ENCODE assay signal across 8 mouse cellular contexts in the genomic region with DNA sequence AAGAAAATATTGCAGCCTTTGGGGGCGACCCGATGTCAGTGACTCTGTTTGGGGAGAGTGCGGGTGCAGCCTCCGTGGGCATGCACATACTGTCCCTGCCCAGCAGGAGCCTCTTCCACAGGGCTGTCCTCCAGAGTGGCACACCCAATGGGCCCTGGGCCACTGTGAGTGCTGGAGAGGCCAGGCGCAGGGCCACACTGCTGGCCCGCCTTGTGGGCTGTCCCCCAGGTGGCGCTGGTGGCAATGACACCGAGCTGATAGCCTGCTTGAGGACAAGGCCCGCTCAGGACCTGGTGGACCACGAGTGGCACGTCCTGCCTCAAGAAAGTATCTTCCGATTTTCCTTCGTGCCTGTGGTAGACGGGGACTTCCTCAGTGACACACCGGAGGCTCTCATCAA. TPM values are rescaled to one million over a fixed set of nuclear protein-coding genes. Genes with fewer than 3 reads are reported as not detected.
DNase-seq lines count a peak whose midpoint lies in the region; ATAC-seq and TF ChIP-seq lines count a peak whose summit lies in the region.

No protein-coding gene starts in this region.

- peaks cover 11% of the 10 kb centered on the region for H3K36me3 ChIP-seq in hindbrain, embryonic 14.5 days (replicated peaks; ENCODE audit: control insufficient read depth, insufficient read depth)
- peaks cover 17% of the 10 kb centered on the region for H3K36me3 ChIP-seq in liver, embryonic 15.5 days (replicated peaks)
- H3K36me3 ChIP-seq in neural tube, embryonic 11.5 days (ENCODE audit: control insufficient read depth, insufficient read depth, low read length): peaks cover 5% of the 10 kb centered on the region; the same call in 1 of the 2 replicates

- H3K4me2 ChIP-seq in hindbrain, embryonic 14.5 days (replicated peaks): peak overlapping the region; percentile 97; the same call in 1 of the 2 replicates
- H3K4me2 ChIP-seq in liver, embryonic 15.5 days: peak overlapping the region; percentile 100
- H3K4me2 ChIP-seq in neural tube, embryonic 11.5 days (ENCODE audit: low read depth): peak overlapping the region; percentile 22

- no peak overlapping the region; the same call in 1 of the 2 replicates for H3K9ac ChIP-seq in hindbrain, embryonic 14.5 days
- peak overlapping the region; percentile 89 for H3K9ac ChIP-seq in liver, embryonic 15.5 days
- no peak overlapping the region for H3K9ac ChIP-seq in neural tube, embryonic 11.5 days (ENCODE audit: low read length)

- H3K4me3 ChIP-seq in left cerebral cortex, adult 2 months: no peak overlapping the region
- no peak overlapping the region for H3K4me3 ChIP-seq in hindbrain, embryonic 14.5 days (replicated peaks; ENCODE audit: low read length)
- H3K4me3 ChIP-seq in liver, embryonic 15.5 days (replicated peaks): peak overlapping the region; percentile 83
- H3K4me3 ChIP-seq in neural tube, embryonic 11.5 days (ENCODE audit: low read depth, low read length): no peak overlapping the region

- H3K4me1 ChIP-seq in hindbrain, embryonic 14.5 days (replicated peaks; ENCODE audit: control insufficient read depth, insufficient read depth, low read length): peaks cover 39% of the 10 kb centered on the region
- peaks cover 93% of the 10 kb centered on the region for H3K4me1 ChIP-seq in liver, embryonic 15.5 days (replicated peaks)
- H3K4me1 ChIP-seq in neural tube, embryonic 11.5 days (ENCODE audit: control insufficient read depth, insufficient read depth, low read length): peaks cover 28% of the 10 kb centered on the region

- no peaks in the 10 kb centered on the region for H3K9me3 ChIP-seq in hindbrain, embryonic 14.5 days (ENCODE audit: control insufficient read depth, low read length)
- no peaks in the 10 kb centered on the region for H3K9me3 ChIP-seq in liver, embryonic 15.5 days (replicated peaks)
- no peaks in the 10 kb centered on the region for H3K9me3 ChIP-seq in neural tube, embryonic 11.5 days (ENCODE audit: control insufficient read depth, low read length)

- no peak overlapping the region for H3K27ac ChIP-seq in left cerebral cortex, adult 2 months
- H3K27ac ChIP-seq in hindbrain, embryonic 14.5 days: no peak overlapping the region
- peak overlapping the region; percentile 100 for H3K27ac ChIP-seq in liver, embryonic 15.5 days (replicated peaks)
- H3K27ac ChIP-seq in neural tube, embryonic 11.5 days (ENCODE audit: low read depth, low read length): no peak overlapping the region

- peak; percentile 55 for TF ChIP-seq CTCF in left cerebral cortex, adult 2 months (IDR thresholded peaks at IDR 0.05)

- WGBS in hindbrain, embryonic 14.5 days: 26% methylated on average over 15 of the region's 15 CpGs
- WGBS in liver, embryonic 15.5 days (ENCODE audit: insufficient replicate concordance): 13% methylated on average over 15 of the region's 15 CpGs
- WGBS in neural tube, embryonic 11.5 days: 20% methylated on average over 15 of the region's 15 CpGs

- peak; percentile 51 for ATAC-seq in erythroid progenitor cell, adult 5-6 weeks (replicated peaks; ENCODE audit: low FRiP score, poor library complexity, severe bottlenecking)
- no peak for ATAC-seq in hindbrain, embryonic 14.5 days (ENCODE audit: low FRiP score)
- peak; percentile 63 for ATAC-seq in liver, embryonic 15.5 days (ENCODE audit: insufficient read depth)
- no peak for ATAC-seq in neural tube, embryonic 11.5 days (ENCODE audit: insufficient read depth, low FRiP score, low TSS enrichment)

- intact Hi-C loops in left cerebral cortex, adult 2 months (cut with DNase I): no loop called here

- DNase-seq in left cerebral cortex, adult 2 months (ENCODE audit: extremely low spot score in 1 of 2, low spot score in 2 of 2): no peak
- DNase-seq in left cerebral cortex, adult 11 months (ENCODE audit: low spot score): no peak
- DNase-seq in adrenal gland, postnatal 14 days: peak; percentile 82
- DNase-seq in hindbrain, embryonic 14.5 days (ENCODE audit: low spot score): no peak
- peak; percentile 44 for DNase-seq in neural tube, embryonic 11.5 days (ENCODE audit: low spot score)
- no peak for DNase-seq in adipocyte (ENCODE audit: low spot score)

- peaks cover 38% of the 10 kb centered on the region for H3K27me3 ChIP-seq in hindbrain, embryonic 14.5 days (ENCODE audit: control insufficient read depth, insufficient read depth, low read length)
- peaks cover 49% of the 10 kb centered on the region for H3K27me3 ChIP-seq in liver, embryonic 15.5 days
- H3K27me3 ChIP-seq in neural tube, embryonic 11.5 days (ENCODE audit: control insufficient read depth, insufficient read depth, low read length): peaks cover 42% of the 10 kb centered on the region

RNA-seq across cellular contexts. Expression of a gene that starts 3.4 kb away (rescaled TPM):
- 10 to 100 TPM; 53.8 to 62.9 TPM for total RNA-seq in left cerebral cortex, adult 2 months (2021)
- 10.3 and 17.4 TPM in 2 replicates for total RNA-seq in adrenal gland, postnatal 14 days (2021)
- total RNA-seq in erythroid progenitor cell, adult 5-6 weeks (2015; ENCODE audit: low replicate concordance): 261 and 288 TPM in 2 replicates
- 159 and 175 TPM in 2 replicates for total RNA-seq in erythroid progenitor cell, adult 5-6 weeks (2017; ENCODE audit: low replicate concordance)
- polyA plus RNA-seq in hindbrain, embryonic 14.5 days (2014; fragmentation: Nextera tagmentation; extraction: Ambion mirVana): 56.7 and 68.4 TPM in 2 replicates
- polyA plus RNA-seq in liver, embryonic 15.5 days (2015; fragmentation: Nextera tagmentation; extraction: Ambion mirVana): 17.2 and 20.7 TPM in 2 replicates
- 14.5 and 14.7 TPM in 2 replicates for polyA plus RNA-seq in neural tube, embryonic 11.5 days (2014; fragmentation: Nextera tagmentation; extraction: Ambion mirVana)

RNA-seq across cellular contexts. Expression of a gene that starts 3.8 kb away (rescaled TPM):
- total RNA-seq in left cerebral cortex, adult 2 months (2021): 10 to 100 TPM; 11.6 to 14.4 TPM
- 8.0 and 11.9 TPM in 2 replicates for total RNA-seq in adrenal gland, postnatal 14 days (2021)
- total RNA-seq in erythroid progenitor cell, adult 5-6 weeks (2015; ENCODE audit: low replicate concordance): 50.8 and 61.2 TPM in 2 replicates
- total RNA-seq in erythroid progenitor cell, adult 5-6 weeks (2017; ENCODE audit: low replicate concordance): 27.8 and 30.2 TPM in 2 replicates
- 22.3 and 22.6 TPM in 2 replicates for polyA plus RNA-seq in hindbrain, embryonic 14.5 days (2014; fragmentation: Nextera tagmentation; extraction: Ambion mirVana)
- polyA plus RNA-seq in liver, embryonic 15.5 days (2015; fragmentation: Nextera tagmentation; extraction: Ambion mirVana): 7.4 and 9.6 TPM in 2 replicates
- 9.3 and 10.9 TPM in 2 replicates for polyA plus RNA-seq in neural tube, embryonic 11.5 days (2014; fragmentation: Nextera tagmentation; extraction: Ambion mirVana)

RNA-seq across cellular contexts. Expression of a gene that starts 16.8 kb away (rescaled TPM):
- 100 to 1,000 TPM; 202 to 221 TPM for total RNA-seq in left cerebral cortex, adult 2 months (2021)
- 139 and 168 TPM in 2 replicates for total RNA-seq in adrenal gland, postnatal 14 days (2021)
- total RNA-seq in erythroid progenitor cell, adult 5-6 weeks (2015; ENCODE audit: low replicate concordance): 235 and 247 TPM in 2 replicates
- 557 and 577 TPM in 2 replicates for total RNA-seq in erythroid progenitor cell, adult 5-6 weeks (2017; ENCODE audit: low replicate concordance)
- polyA plus RNA-seq in hindbrain, embryonic 14.5 days (2014; fragmentation: Nextera tagmentation; extraction: Ambion mirVana): 75.0 and 81.0 TPM in 2 replicates
- polyA plus RNA-seq in liver, embryonic 15.5 days (2015; fragmentation: Nextera tagmentation; extraction: Ambion mirVana): 68.0 and 76.9 TPM in 2 replicates
- polyA plus RNA-seq in neural tube, embryonic 11.5 days (2014; fragmentation: Nextera tagmentation; extraction: Ambion mirVana): 151 and 166 TPM in 2 replicates

RNA-seq across cellular contexts. Expression of a gene that starts 23.5 kb away (rescaled TPM):
- 1 to 10 TPM; 4.5 to 6.5 TPM for total RNA-seq in left cerebral cortex, adult 2 months (2021)
- total RNA-seq in adrenal gland, postnatal 14 days (2021): 29.2 and 34.7 TPM in 2 replicates
- 1.4 TPM in 1 of 2 replicates, not detected in the other for total RNA-seq in erythroid progenitor cell, adult 5-6 weeks (2015; ENCODE audit: low replicate concordance)
- 1.8 and 7.2 TPM in 2 replicates for total RNA-seq in erythroid progenitor cell, adult 5-6 weeks (2017; ENCODE audit: low replicate concordance)
- polyA plus RNA-seq in hindbrain, embryonic 14.5 days (2014; fragmentation: Nextera tagmentation; extraction: Ambion mirVana): 11.1 and 12.2 TPM in 2 replicates
- 8.2 and 11.2 TPM in 2 replicates for polyA plus RNA-seq in liver, embryonic 15.5 days (2015; fragmentation: Nextera tagmentation; extraction: Ambion mirVana)
- 38.1 and 40.3 TPM in 2 replicates for polyA plus RNA-seq in neural tube, embryonic 11.5 days (2014; fragmentation: Nextera tagmentation; extraction: Ambion mirVana)

RNA-seq across cellular contexts. Expression of a gene that starts 42.7 kb away (rescaled TPM):
- total RNA-seq in left cerebral cortex, adult 2 months (2021): 10 to 100 TPM; 22.8 to 25.1 TPM
- 9.4 and 13.0 TPM in 2 replicates for total RNA-seq in adrenal gland, postnatal 14 days (2021)
- total RNA-seq in erythroid progenitor cell, adult 5-6 weeks (2015; ENCODE audit: low replicate concordance): 0.72 and 1.7 TPM in 2 replicates
- total RNA-seq in erythroid progenitor cell, adult 5-6 weeks (2017; ENCODE audit: low replicate concordance): 0.15 and 0.64 TPM in 2 replicates
- polyA plus RNA-seq in hindbrain, embryonic 14.5 days (2014; fragmentation: Nextera tagmentation; extraction: Ambion mirVana): 14.9 and 17.6 TPM in 2 replicates
- polyA plus RNA-seq in liver, embryonic 15.5 days (2015; fragmentation: Nextera tagmentation; extraction: Ambion mirVana): 3.2 and 3.8 TPM in 2 replicates
- polyA plus RNA-seq in neural tube, embryonic 11.5 days (2014; fragmentation: Nextera tagmentation; extraction: Ambion mirVana): 7.9 and 9.0 TPM in 2 replicates

Comparison
In these comparisons a context has a peak if more than half of its experiments do, and no peak if none do; other contexts are left out.
1. DNase-seq: peak in adrenal gland, postnatal 14 days (single experiment) and neural tube, embryonic 11.5 days (single experiment); none in left cerebral cortex, adult 2 months (0 of 2), left cerebral cortex, adult 11 months (single experiment), hindbrain, embryonic 14.5 days (single experiment) and adipocyte (single experiment).
2. ATAC-seq: peak in erythroid progenitor cell, adult 5-6 weeks (single experiment) and liver, embryonic 15.5 days (single experiment); none in hindbrain, embryonic 14.5 days (single experiment) and neural tube, embryonic 11.5 days (single experiment).
3. H3K4me2 ChIP-seq: peak in every context shown above with its lines; median percentile 100 in liver, embryonic 15.5 days; 97 in hindbrain, embryonic 14.5 days; 22 in neural tube, embryonic 11.5 days.